Mouse (Mus musculus): Measurements from ENCODE around the gene Cisd2. TPM values are rescaled to one million over a fixed set of nuclear protein-coding genes. Genes with fewer than 3 reads are reported as not detected.

The Cisd2 gene
- polyA plus RNA-seq (2014; fragmentation: Nextera tagmentation; extraction: Ambion mirVana), result 57.6 and 61.9 TPM in 2 replicates

DNA sequence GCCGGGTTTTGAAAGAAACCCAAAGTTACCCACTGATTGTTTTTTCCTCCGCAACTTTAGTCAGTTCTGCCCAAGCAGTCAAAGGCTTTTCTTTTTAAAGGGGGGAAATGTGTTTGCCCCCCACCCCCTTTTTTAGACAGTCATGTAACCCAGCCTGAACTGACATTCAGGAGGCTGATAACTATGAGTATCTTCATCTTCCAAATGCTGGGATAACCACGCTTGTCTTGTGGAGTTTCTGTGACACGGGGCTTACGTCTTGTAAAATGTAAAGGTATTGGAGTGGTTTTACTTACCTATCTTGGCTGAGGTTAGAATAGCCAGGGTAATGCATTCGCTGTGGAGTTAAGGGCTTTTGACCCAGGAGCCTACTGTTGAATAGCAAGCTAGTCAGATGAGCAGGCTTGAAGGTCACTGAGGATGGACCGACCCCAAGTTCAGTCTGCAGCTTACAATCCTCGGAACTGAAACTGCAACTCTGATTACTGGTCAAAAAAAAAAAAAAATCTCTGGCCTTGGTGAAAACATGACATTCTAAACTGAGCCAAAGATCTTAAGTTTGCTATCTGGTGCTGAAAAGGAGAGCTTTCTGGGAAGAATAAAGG, at the start of gene Cisd2:
Gene Cisd2, minus strand, starts transcription at position 318 of the 605 bp plus-strand sequence.
- peak within 1 kb of the TSS; percentile 74 for H3K4me2 ChIP-seq (replicated peaks; ENCODE audit: low read depth, low read length)
- H3K9ac ChIP-seq (replicated peaks; ENCODE audit: low read depth, low read length), result peak within 1 kb of the TSS; percentile 64
- 1% methylated on average over 8 of the region's 8 CpGs for WGBS
- peak; percentile 15; the same call in 1 of the 2 replicates for ATAC-seq (ENCODE audit: insufficient number of reproducible peaks, insufficient read depth, low FRiP score, low read depth)
- peak within 1 kb of the TSS; percentile 95 for H3K27ac ChIP-seq (ENCODE audit: low read length)
- H3K27me3 ChIP-seq (ENCODE audit: control insufficient read depth, insufficient read depth, low read length), result no peaks in the 10 kb centered on the region
- H3K9me3 ChIP-seq (ENCODE audit: control insufficient read depth, low read depth, low read length), result no peaks in the 10 kb centered on the region
- H3K4me1 ChIP-seq (ENCODE audit: control insufficient read depth, insufficient read depth, low read length), result peaks cover 8% of the 10 kb centered on the region
- H3K4me3 ChIP-seq (ENCODE audit: low read depth, low read length), result peak within 1 kb of the TSS; percentile 63
- H3K36me3 ChIP-seq (ENCODE audit: control insufficient read depth, insufficient read depth, low read length), result no peaks in the 10 kb centered on the region

DNA sequence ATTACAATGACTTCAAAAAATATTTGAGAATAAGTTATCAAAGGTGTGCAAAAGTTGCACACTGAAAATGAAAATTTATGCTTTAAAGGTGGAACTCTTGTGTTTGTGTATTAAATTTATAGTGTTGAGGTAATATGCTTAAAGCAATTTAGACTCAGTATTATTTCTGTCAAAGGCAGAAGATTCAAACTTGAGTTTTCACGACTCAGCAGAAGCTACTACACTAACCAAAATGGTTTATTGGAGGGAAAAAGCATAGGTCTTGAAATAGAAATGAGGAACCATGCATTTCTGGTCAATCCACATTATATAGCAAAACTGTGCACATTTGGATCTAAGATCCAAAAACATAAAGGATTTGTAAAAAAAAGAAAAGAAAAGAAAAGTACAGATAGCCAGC, 47.1 kb upstream of the Cisd2 start:
- ATAC-seq (ENCODE audit: insufficient number of reproducible peaks, insufficient read depth, low FRiP score, low read depth), result no peak
- 75% methylated on average over 1 of the region's 1 CpGs for WGBS

DNA sequence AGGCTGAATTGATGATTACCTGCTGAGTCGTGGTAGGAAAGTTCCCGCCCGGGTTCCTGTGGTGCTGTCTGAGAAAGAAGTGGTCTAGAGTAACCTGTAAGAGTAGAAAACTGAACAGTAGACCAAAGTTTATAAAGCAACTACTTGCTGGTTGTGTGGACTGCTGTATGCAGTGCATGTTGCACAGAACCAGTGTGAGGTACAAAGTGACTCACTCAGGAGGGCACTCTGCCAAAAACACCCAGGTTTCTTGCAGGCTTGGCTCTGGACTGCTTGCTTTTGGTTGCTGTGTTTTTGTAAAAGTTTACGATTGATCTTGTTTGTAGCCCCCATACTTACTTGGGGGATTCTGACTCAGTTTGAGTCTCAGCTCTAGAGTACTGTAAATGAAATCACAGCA, 46.2 kb upstream of the Cisd2 start:
- no peaks in the 10 kb centered on the region for H3K9me3 ChIP-seq (ENCODE audit: control insufficient read depth, low read depth, low read length)
- WGBS, result 45% methylated on average over 4 of the region's 4 CpGs
- H3K36me3 ChIP-seq (ENCODE audit: control insufficient read depth, insufficient read depth, low read length), result peaks cover 8% of the 10 kb centered on the region
- no peaks in the 10 kb centered on the region for H3K4me1 ChIP-seq (ENCODE audit: control insufficient read depth, insufficient read depth, low read length)
- H3K27ac ChIP-seq (ENCODE audit: low read length), result no peak overlapping the region
- H3K4me2 ChIP-seq (replicated peaks; ENCODE audit: low read depth, low read length), result no peak overlapping the region
- H3K4me3 ChIP-seq (ENCODE audit: low read depth, low read length), result no peak overlapping the region
- H3K9ac ChIP-seq (replicated peaks; ENCODE audit: low read depth, low read length), result no peak overlapping the region
- no peaks in the 10 kb centered on the region for H3K27me3 ChIP-seq (ENCODE audit: control insufficient read depth, insufficient read depth, low read length)
- peak; percentile 72; the same call in 1 of the 2 replicates for ATAC-seq (ENCODE audit: insufficient number of reproducible peaks, insufficient read depth, low FRiP score, low read depth)

More for the DNA sequence above, 47.1 kb upstream of the Cisd2 start:
- H3K9ac ChIP-seq (replicated peaks; ENCODE audit: low read depth, low read length), result no peak overlapping the region
- H3K4me2 ChIP-seq (replicated peaks; ENCODE audit: low read depth, low read length), result no peak overlapping the region
- H3K4me3 ChIP-seq (ENCODE audit: low read depth, low read length), result no peak overlapping the region
- H3K27me3 ChIP-seq (ENCODE audit: control insufficient read depth, insufficient read depth, low read length), result no peaks in the 10 kb centered on the region
- H3K9me3 ChIP-seq (ENCODE audit: control insufficient read depth, low read depth, low read length), result no peaks in the 10 kb centered on the region
- peaks cover 8% of the 10 kb centered on the region for H3K36me3 ChIP-seq (ENCODE audit: control insufficient read depth, insufficient read depth, low read length)
- no peaks in the 10 kb centered on the region for H3K4me1 ChIP-seq (ENCODE audit: control insufficient read depth, insufficient read depth, low read length)
- no peak overlapping the region for H3K27ac ChIP-seq (ENCODE audit: low read length)

DNA sequence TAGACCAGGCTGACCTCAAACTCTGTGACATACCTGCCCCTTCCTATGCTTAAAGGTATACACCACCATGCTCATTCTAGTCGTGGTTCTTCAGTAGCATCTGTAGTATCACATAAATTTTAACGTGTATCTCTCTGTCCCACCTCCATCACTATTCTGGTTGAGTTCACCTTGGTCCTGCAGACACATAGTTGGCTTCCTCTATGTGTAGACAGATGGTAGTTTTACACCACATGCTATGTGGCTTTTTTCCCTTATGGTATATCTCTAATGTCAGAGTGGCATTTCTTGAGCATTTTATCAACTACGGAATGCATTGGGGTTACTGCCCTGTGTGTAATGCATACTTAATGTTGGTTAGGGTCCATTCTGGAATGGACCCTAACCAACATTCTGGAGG, 45.4 kb upstream of the Cisd2 start:
- Histone ChIP-seq H3K9ac (replicated peaks; ENCODE audit: low read depth, low read length) (no peak overlapping the region), H3K36me3 (ENCODE audit: control insufficient read depth, insufficient read depth, low read length) (peaks cover 11% of the 10 kb centered on the region), H3K9me3 (ENCODE audit: control insufficient read depth, low read depth, low read length) (no peaks in the 10 kb centered on the region), H3K27ac (ENCODE audit: low read length) (no peak overlapping the region), H3K27me3 (ENCODE audit: control insufficient read depth, insufficient read depth, low read length) (no peaks in the 10 kb centered on the region), H3K4me3 (ENCODE audit: low read depth, low read length) (no peak overlapping the region), H3K4me2 (replicated peaks; ENCODE audit: low read depth, low read length) (no peak overlapping the region), H3K4me1 (ENCODE audit: control insufficient read depth, insufficient read depth, low read length) (no peaks in the 10 kb centered on the region)
- ATAC-seq (ENCODE audit: insufficient number of reproducible peaks, insufficient read depth, low FRiP score, low read depth), result no peak; the same call in 1 of the 2 replicates
- WGBS, result 56% methylated on average over 3 of the region's 3 CpGs

DNA sequence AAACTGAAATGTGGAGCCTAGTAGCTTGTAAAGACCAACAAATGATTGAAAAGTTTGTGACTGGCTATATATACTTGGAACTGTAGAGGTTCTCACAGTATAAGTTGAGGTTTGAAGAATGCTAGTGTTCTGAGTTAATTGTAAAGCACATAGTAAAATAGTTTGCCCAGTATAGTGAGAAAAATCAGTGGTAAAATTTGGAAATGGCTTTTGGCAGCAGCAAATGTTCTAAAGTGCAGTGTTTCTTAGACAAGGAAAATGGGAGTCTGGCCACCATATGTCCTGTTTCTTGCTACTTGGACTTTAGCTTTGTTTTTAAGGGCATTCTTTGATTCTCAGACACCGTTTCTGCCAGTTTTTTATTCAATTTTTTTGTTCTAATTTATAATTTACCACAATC, 44.7 kb upstream of the Cisd2 start:
- 75% methylated on average over 1 of the region's 1 CpGs for WGBS
- H3K9ac ChIP-seq (replicated peaks; ENCODE audit: low read depth, low read length), result no peak overlapping the region
- ATAC-seq (ENCODE audit: insufficient number of reproducible peaks, insufficient read depth, low FRiP score, low read depth), result no peak

DNA sequence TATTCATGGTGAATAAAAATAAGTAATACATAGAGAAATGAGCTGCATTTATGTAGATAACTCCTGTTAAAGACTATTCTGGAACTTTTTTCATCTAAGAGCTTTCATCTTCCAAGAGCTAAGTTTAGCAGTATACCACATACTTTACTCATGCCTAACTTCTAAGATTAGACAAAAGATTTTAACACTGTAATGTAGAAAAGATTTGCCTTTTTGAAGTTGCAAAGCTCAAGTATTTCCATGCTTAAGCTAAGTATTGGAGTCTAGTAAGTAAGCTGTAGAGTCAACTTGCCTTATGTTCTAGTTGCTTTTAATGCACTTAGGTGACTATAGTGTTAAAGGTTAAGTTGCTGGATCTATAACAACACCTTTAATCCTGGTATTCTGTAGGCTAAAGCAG, 35.3 kb upstream of the Cisd2 start:
- Histone ChIP-seq H3K9ac (replicated peaks; ENCODE audit: low read depth, low read length) (no peak overlapping the region), H3K4me1 (ENCODE audit: control insufficient read depth, insufficient read depth, low read length) (no peaks in the 10 kb centered on the region), H3K36me3 (ENCODE audit: control insufficient read depth, insufficient read depth, low read length) (peaks cover 46% of the 10 kb centered on the region), H3K27me3 (ENCODE audit: control insufficient read depth, insufficient read depth, low read length) (no peaks in the 10 kb centered on the region), H3K9me3 (ENCODE audit: control insufficient read depth, low read depth, low read length) (no peaks in the 10 kb centered on the region), H3K4me3 (ENCODE audit: low read depth, low read length) (no peak overlapping the region), H3K27ac (ENCODE audit: low read length) (no peak overlapping the region), H3K4me2 (replicated peaks; ENCODE audit: low read depth, low read length) (no peak overlapping the region)
- no peak for ATAC-seq (ENCODE audit: insufficient number of reproducible peaks, insufficient read depth, low FRiP score, low read depth)

More for the DNA sequence above, 44.7 kb upstream of the Cisd2 start:
- H3K4me2 ChIP-seq (replicated peaks; ENCODE audit: low read depth, low read length), result no peak overlapping the region
- peaks cover 11% of the 10 kb centered on the region for H3K36me3 ChIP-seq (ENCODE audit: control insufficient read depth, insufficient read depth, low read length)
- H3K9me3 ChIP-seq (ENCODE audit: control insufficient read depth, low read depth, low read length), result no peaks in the 10 kb centered on the region
- no peak overlapping the region for H3K27ac ChIP-seq (ENCODE audit: low read length)
- no peak overlapping the region for H3K4me3 ChIP-seq (ENCODE audit: low read depth, low read length)
- H3K27me3 ChIP-seq (ENCODE audit: control insufficient read depth, insufficient read depth, low read length), result no peaks in the 10 kb centered on the region
- no peaks in the 10 kb centered on the region for H3K4me1 ChIP-seq (ENCODE audit: control insufficient read depth, insufficient read depth, low read length)

DNA sequence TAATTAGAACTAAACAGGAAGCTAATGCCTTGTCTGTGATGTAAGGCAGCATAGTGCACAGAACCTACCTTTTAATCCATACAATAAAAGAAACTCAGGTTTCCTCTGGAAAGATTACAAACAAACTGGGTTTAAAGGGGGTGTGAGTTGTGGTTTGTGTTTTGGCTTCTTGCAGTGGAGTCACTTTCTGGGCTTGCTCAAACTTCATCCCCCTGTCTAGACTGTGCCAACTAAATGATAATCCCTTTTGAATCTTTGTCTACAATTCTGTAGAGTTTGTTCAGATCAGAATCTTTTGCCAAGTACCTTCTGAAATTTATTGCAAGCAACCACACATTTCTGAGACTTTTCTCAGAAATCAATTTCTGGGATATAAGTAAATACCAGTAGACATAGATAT, 21.2 kb upstream of the Cisd2 start:
- H3K4me3 ChIP-seq (ENCODE audit: low read depth, low read length), result no peak overlapping the region
- H3K4me1 ChIP-seq (ENCODE audit: control insufficient read depth, insufficient read depth, low read length), result peaks cover 6% of the 10 kb centered on the region; the same call in 1 of the 2 replicates
- no peak overlapping the region for H3K4me2 ChIP-seq (replicated peaks; ENCODE audit: low read depth, low read length)
- no peaks in the 10 kb centered on the region for H3K27me3 ChIP-seq (ENCODE audit: control insufficient read depth, insufficient read depth, low read length)
- H3K9ac ChIP-seq (replicated peaks; ENCODE audit: low read depth, low read length), result no peak overlapping the region
- H3K27ac ChIP-seq (ENCODE audit: low read length), result no peak overlapping the region
- H3K36me3 ChIP-seq (ENCODE audit: control insufficient read depth, insufficient read depth, low read length), result peaks cover 14% of the 10 kb centered on the region
- ATAC-seq (ENCODE audit: insufficient number of reproducible peaks, insufficient read depth, low FRiP score, low read depth), result no peak
- H3K9me3 ChIP-seq (ENCODE audit: control insufficient read depth, low read depth, low read length), result no peaks in the 10 kb centered on the region

DNA sequence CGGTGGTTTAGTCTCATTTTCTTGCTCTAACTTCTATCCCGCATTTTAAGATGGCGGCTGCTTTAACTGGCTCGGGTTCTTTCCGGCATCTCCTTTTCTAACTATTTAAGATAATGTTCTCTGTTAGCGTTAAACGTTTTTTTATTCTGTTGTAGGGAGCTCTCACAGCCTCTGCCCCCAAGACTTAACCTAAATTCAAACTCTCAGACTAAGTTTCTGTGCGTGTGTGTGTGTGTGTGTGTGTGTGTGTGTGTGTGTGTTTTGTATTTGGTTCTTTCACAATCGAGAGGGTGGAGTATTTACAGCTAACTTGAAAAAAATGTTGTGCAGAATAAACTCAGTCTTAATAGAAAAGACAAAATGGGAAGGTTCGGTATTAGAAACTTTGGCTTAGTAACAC, 16.9 kb upstream of the Cisd2 start:
- peaks cover 13% of the 10 kb centered on the region; the same call in 1 of the 2 replicates for H3K4me1 ChIP-seq (ENCODE audit: control insufficient read depth, insufficient read depth, low read length)
- no peaks in the 10 kb centered on the region for H3K9me3 ChIP-seq (ENCODE audit: control insufficient read depth, low read depth, low read length)
- peak overlapping the region; percentile 87 for H3K4me2 ChIP-seq (replicated peaks; ENCODE audit: low read depth, low read length)
- no peaks in the 10 kb centered on the region for H3K27me3 ChIP-seq (ENCODE audit: control insufficient read depth, insufficient read depth, low read length)
- peak overlapping the region; percentile 85 for H3K4me3 ChIP-seq (ENCODE audit: low read depth, low read length)
- no peaks in the 10 kb centered on the region; the same call in 1 of the 2 replicates for H3K36me3 ChIP-seq (ENCODE audit: control insufficient read depth, insufficient read depth, low read length)
- ATAC-seq (ENCODE audit: insufficient number of reproducible peaks, insufficient read depth, low FRiP score, low read depth), result no peak
- WGBS, result 24% methylated on average over 10 of the region's 10 CpGs
- H3K27ac ChIP-seq (ENCODE audit: low read length), result no peak overlapping the region
- H3K9ac ChIP-seq (replicated peaks; ENCODE audit: low read depth, low read length), result no peak overlapping the region

DNA sequence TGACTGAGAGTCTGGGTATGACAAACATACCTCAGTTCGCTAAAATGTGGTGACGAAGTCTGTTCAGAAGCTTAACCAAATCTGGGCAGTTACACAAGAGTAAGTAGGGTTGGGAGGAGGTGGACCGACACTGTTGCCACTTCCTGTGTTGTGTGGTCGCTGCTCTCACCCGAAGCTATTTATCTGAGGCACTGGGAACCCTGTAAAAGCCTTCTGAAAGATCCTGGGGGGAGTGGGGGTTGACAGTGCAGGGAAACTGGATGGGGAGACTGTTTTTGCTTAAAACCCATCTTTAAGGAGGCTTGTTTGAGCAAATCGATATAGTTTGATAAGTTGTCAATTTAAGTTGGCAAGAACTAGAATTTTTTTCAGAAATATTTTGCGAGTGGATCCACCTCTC, 16.5 kb upstream of the Cisd2 start:
- whole genome bisulfite sequencing, result 13% methylated on average over 7 of the region's 7 CpGs
- Histone ChIP-seq H3K4me1 (ENCODE audit: control insufficient read depth, insufficient read depth, low read length) (peaks cover 13% of the 10 kb centered on the region; the same call in 1 of the 2 replicates), H3K36me3 (ENCODE audit: control insufficient read depth, insufficient read depth, low read length) (peaks cover 2% of the 10 kb centered on the region), H3K4me2 (replicated peaks; ENCODE audit: low read depth, low read length) (peak overlapping the region; percentile 87), H3K4me3 (ENCODE audit: low read depth, low read length) (peak overlapping the region; percentile 85), H3K27me3 (ENCODE audit: control insufficient read depth, insufficient read depth, low read length) (no peaks in the 10 kb centered on the region), H3K27ac (ENCODE audit: low read length) (no peak overlapping the region), H3K9me3 (ENCODE audit: control insufficient read depth, low read depth, low read length) (no peaks in the 10 kb centered on the region), H3K9ac (replicated peaks; ENCODE audit: low read depth, low read length) (peak overlapping the region; percentile 98)
- ATAC-seq (ENCODE audit: insufficient number of reproducible peaks, insufficient read depth, low FRiP score, low read depth), result no peak

All from stomach, embryonic 14.5 days (tissue).